Mouse (Mus musculus) mammary gland, adult 2 months (tissue): Measurements from ENCODE around the gene Zfp964. TPM values are rescaled to one million over a fixed set of nuclear protein-coding genes. Genes with fewer than 3 reads are reported as not detected.

Experiments
- polyA plus RNA-seq: library from polyadenylated mRNA; depleted of rRNA; stranded (reverse); fragments of >200 nt; gene quantifications from 2 replicates; pipeline ENCODE4 v1.2.3, GENCODE M21; 2012; ENCODE audit warnings: low replicate concordance; rRNA removed

Gene Zfp964
- 0.47 and 1.5 TPM in 2 replicates for polyA plus RNA-seq

DNA sequence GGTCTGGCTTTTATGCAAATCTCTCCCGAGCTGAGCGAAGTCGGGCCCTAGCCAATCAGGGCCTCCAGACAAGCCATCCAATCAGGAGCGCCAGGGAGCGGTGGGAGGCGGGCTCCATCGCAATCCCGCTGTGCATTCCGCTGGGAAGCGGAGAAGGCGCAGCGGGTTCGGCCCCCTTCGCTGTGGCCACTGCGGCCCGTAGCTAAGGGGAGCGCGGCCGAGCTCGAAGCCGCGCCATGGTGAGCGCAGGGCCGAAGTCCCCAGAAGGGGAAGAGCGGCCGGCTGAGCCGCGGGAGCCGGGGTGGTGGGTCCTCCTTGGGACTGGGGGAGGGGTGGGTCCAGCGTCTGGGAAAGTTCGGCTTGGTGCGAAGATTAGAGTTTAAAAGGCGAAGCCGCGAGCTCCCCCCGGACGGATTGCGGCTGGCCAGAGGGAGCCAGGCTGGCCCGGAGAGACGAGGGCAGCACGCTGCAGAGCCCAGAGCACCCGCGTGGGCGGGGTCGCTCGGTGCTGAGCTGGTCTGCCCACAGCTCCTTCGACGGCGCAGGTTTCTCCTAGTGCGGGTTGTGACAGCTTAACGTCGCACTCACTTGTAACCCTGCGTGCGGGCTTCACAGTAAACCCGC, at the start of gene Zfp964:
Gene Zfp964 (plus strand): TSS at position 122 of the 624 bp plus-strand sequence.

DNA sequence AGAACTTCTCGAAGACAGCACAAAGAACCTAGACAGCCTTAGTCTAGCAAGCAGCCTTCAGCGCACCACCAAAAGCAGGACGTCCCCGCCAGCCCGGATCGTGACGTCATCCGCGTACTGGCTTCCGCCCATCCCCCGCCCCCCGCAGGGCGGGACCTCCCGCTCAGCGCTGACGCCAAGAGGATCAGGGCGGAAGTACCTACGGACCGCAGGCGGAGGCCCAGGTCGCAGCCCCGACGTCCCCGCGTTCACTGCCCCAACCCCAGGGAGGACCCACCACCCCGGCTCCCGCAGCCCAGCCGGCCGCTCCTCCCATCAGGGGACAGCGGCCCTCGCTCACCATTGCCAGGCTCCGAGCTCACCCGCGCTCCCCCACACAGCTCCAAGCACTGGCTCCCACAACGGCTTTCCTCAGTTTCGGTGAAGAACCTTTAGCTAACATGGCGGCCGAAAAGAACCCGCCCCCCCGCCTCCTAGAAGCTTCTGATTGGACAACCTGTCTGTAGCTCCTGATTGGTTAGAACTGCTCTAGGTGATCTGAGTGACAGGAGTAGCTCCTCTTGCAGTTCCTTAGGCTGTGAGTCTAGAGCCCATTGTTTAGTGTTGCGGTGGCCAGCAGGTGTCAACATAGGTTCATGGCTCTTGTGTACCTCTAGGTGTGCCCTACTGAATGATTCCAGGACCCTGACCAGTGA, 29.0 kb upstream of the Zfp964 start, which contains the start of gene Zfp868:
Gene Zfp868 (minus strand): TSS at position 454 of the 695 bp plus-strand sequence.

DNA sequence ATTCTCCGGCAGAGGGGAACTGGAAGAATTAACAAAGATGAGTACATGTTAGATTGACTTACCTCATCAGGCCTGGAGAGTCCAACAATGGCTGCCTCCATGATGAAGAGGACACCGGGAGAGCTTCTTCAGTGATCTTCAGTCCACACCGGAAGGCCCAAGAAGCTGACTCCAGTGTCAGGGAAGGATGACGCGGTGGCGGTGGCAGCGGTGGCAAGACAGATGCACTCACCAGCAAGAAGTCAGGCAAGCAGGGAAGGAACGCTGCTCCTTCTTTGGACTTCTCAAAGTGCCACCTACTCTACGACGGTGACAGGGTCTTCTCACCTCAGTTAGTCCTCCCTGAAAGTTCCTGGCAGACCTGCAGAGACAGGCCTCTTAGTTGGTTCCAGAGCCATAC, 56.3 kb downstream of the Zfp964 start, which contains the start of gene Zfp869:
Gene Zfp869 (minus strand): TSS at position 101 of the 400 bp plus-strand sequence.

Other genes starting within 250 kb of the Zfp964 start
- not detected in 2 replicates for gene Gm9495, start 200.9 kb upstream of the Zfp964 start, polyA plus RNA-seq
- gene Gm7697, start 131.5 kb upstream of the Zfp964 start, polyA plus RNA-seq, result not detected in 2 replicates
- 3.2 and 6.4 TPM in 2 replicates for gene Zfp868, start 28.9 kb upstream of the Zfp964 start, polyA plus RNA-seq
- 1.5 and 4.1 TPM in 2 replicates for gene Zfp869, start 56.2 kb downstream of the Zfp964 start, polyA plus RNA-seq
- 1.3 and 3.4 TPM in 2 replicates for gene Zfp963, start 95.5 kb downstream of the Zfp964 start, polyA plus RNA-seq
- gene Gm20422, start 120.4 kb downstream of the Zfp964 start, polyA plus RNA-seq, result not detected in 2 replicates
- 77.1 and 111 TPM in 2 replicates for gene Atp13a1, start 136.7 kb downstream of the Zfp964 start, polyA plus RNA-seq
- gene Zfp866, start 136.7 kb downstream of the Zfp964 start, polyA plus RNA-seq, result 8.3 and 14.9 TPM in 2 replicates
- gene Gmip, start 154.2 kb downstream of the Zfp964 start, polyA plus RNA-seq, result 73.6 and 132 TPM in 2 replicates
- 3.2 and 4.7 TPM in 2 replicates for gene Lpar2, start 167.9 kb downstream of the Zfp964 start, polyA plus RNA-seq
- gene Pbx4, start 178.0 kb downstream of the Zfp964 start, polyA plus RNA-seq, result 1.9 and 4.0 TPM in 2 replicates
- gene Cilp2, start 233.2 kb downstream of the Zfp964 start, polyA plus RNA-seq, result 0.17 and 0.31 TPM in 2 replicates
- 1.0 and 2.1 TPM in 2 replicates for gene Tssk6, start 247.7 kb downstream of the Zfp964 start, polyA plus RNA-seq
- 129 and 145 TPM in 2 replicates for gene Ndufa13, start 248.1 kb downstream of the Zfp964 start, polyA plus RNA-seq
- gene Yjefn3, start 248.2 kb downstream of the Zfp964 start, polyA plus RNA-seq, result 6.6 and 13.7 TPM in 2 replicates